Mouse (Mus musculus) hindbrain, embryonic 16.5 days (tissue): ENCODE measurements at regions not wholly inside any gene's neighbourhood (a gene's known extent, or its start where the extent isn't known, plus 50 kb on each side); places are given as distances from the start of the nearest gene placed in this dataset.

ENCODE experiments used
- ATAC-seq: fragments of 200-750 bp; cut with Nextera tagmentation; 2 replicates; pipeline ENCODE4 v1.8.0; 2017; ENCODE audit warnings: moderate TSS enrichment, moderate library complexity
- H3K27ac ChIP-seq: fragments of 300-500 bp; sonication (generic); 2 replicates; pipeline ENCODE4 v1.5.1; 2014; ENCODE audit warnings: low read depth, mild to moderate bottlenecking, control low read depth, low read length, moderate library complexity
- H3K27me3 ChIP-seq: fragments of 300-500 bp; sonication (generic); replicated peaks from 2 replicates; pipeline ENCODE4 v1.6.1; 2014; ENCODE audit warnings: low read length; ENCODE audit not compliant: control insufficient read depth, insufficient read depth
- H3K36me3 ChIP-seq: fragments of 300-500 bp; sonication (generic); 2 replicates; pipeline ENCODE4 v1.6.1; 2014; ENCODE audit warnings: mild to moderate bottlenecking, low read length, moderate library complexity, mixed read lengths; ENCODE audit not compliant: control insufficient read depth, insufficient read depth
- H3K4me1 ChIP-seq: fragments of 300-500 bp; sonication (generic); 2 replicates; pipeline ENCODE4 v1.6.1; 2014; ENCODE audit warnings: low read depth, low read length; ENCODE audit not compliant: control insufficient read depth, insufficient read depth
- H3K4me2 ChIP-seq: fragments of 300-500 bp; sonication (generic); 2 replicates; pipeline ENCODE4 v1.6.1; 2014; ENCODE audit warnings: mild to moderate bottlenecking, low read length, control low read depth, moderate library complexity
- H3K4me3 ChIP-seq: fragments of 300-500 bp; sonication (generic); 2 replicates; pipeline ENCODE4 v1.5.1; 2014; ENCODE audit warnings: mild to moderate bottlenecking, low read length, control low read depth, moderate library complexity
- H3K9ac ChIP-seq: fragments of 300-500 bp; sonication (generic); 2 replicates; pipeline ENCODE4 v1.6.1; 2014; ENCODE audit warnings: low read depth, mild to moderate bottlenecking, control low read depth, low read length, moderate library complexity
- H3K9me3 ChIP-seq: fragments of 300-500 bp; sonication (generic); 2 replicates; pipeline ENCODE4 v1.6.1; 2014; ENCODE audit warnings: mild to moderate bottlenecking, low read length, moderate library complexity; ENCODE audit not compliant: control insufficient read depth
- WGBS: fragments of 180-500 bp; shearing (Covaris S2); extraction: QIAGEN DNeasy Blood & Tissue Kit; methylation state at CpG from one replicate; pipeline ENCODE4 v1.1.7; 2014; 5-methylcytosine and 5-hydroxymethylcytosine counted together

DNA sequence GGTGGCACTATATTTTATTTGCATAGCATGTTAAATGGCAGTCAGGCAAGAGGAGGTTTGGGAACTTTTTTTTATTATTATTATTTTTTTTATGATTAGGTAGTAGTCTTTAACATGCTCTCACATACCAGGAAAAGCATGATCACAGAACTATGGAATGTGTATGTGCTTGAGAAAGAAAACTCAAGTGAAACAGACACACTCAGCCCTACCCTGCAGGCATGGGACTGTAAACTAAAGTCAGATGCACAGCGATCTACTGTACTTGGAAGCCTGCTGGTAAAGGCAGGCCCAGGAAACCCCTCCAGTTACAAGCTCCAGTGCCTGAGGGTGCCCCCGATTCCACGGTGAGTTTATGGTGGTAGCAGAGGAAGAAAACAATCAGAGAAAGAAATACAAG is 243.6 kb downstream of the Sp3 start:
- peaks cover 4% of the 10 kb centered on the region for H3K4me1 ChIP-seq
- H3K36me3 ChIP-seq, result no peaks in the 10 kb centered on the region
- no peaks in the 10 kb centered on the region for H3K9me3 ChIP-seq
- no peak overlapping the region for H3K4me2 ChIP-seq
- H3K9ac ChIP-seq, result no peak overlapping the region
- 88% methylated on average over 3 of the region's 3 CpGs for WGBS
- ATAC-seq, result no peak
- no peaks in the 10 kb centered on the region; the same call in 1 of the 2 replicates for H3K27me3 ChIP-seq
- no peak overlapping the region for H3K27ac ChIP-seq
- no peak overlapping the region for H3K4me3 ChIP-seq

DNA sequence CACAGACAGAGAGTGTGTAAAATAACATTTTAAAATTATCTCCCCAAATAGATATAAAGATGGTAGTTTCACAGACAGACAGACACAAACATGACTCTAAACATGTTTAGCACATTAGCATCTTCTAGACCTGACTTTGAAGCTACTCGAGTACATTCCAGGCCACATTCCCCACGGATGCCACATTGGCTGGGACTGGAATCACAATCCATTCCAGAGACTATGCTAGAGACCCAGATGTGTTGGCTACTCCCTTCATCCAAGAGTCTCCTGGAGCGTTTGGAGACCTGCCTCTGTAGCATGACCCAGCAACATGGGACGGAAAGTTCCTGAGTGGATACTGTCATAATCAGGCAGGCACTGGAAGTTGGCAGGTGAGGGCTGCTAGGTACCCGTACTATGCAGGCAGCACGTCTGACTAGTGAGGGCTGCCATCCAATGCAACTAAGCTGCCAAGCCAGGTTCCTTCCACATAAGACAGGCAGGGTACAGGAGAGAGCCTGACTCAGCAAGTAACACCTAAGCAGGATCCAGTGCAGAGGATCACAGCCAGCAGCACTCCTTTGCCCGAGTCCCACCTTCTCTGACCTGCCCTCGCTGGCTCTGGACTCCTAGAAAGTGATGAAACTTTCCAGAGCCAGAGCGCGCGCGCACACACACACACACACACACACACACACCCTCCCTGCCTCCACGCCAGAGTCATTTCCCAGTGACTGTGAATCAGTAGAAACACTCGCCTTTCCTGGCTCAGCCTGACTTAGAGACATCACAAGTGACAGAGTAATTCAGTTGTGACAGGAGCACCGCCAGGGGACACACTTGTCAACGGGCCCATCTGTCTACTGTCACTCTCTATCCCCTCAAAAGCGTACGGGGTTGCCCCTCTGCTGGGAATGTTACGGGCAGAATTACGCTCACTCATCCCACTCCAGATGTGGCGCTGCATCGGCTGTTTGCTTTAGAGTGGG is 239.6 kb downstream of the Sp3 start:
- peak; percentile 81 for ATAC-seq
- H3K36me3 ChIP-seq, result no peaks in the 10 kb centered on the region
- no peaks in the 10 kb centered on the region; the same call in 1 of the 2 replicates for H3K27me3 ChIP-seq
- H3K4me2 ChIP-seq, result peak overlapping the region; percentile 10
- H3K4me1 ChIP-seq, result peaks cover 4% of the 10 kb centered on the region
- H3K27ac ChIP-seq, result no peak overlapping the region
- WGBS, result 53% methylated on average over 22 of the region's 22 CpGs
- H3K9me3 ChIP-seq, result no peaks in the 10 kb centered on the region
- H3K9ac ChIP-seq, result no peak overlapping the region
- H3K4me3 ChIP-seq, result no peak overlapping the region

DNA sequence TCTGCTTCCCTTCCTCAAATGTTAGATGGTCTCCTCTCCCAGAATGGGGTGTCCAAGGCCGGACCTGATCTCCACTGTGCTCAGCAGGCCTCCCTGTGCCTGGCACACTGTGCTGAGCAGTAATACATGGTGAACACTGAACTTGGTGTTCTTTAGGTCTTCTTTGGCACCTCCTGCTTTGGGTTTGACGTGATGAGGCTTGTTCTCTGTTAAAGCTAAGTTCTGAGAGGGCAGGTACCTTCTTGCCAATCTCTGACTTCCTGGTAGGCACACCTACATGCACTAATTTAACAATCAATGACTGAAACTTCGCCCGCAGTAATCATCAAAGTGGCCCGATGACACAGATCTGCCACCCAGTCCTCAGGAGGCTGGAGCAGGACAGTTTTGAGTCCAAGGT is 238.5 kb downstream of the Sp3 start:
- ATAC-seq, result no peak
- no peak overlapping the region for H3K27ac ChIP-seq

DNA sequence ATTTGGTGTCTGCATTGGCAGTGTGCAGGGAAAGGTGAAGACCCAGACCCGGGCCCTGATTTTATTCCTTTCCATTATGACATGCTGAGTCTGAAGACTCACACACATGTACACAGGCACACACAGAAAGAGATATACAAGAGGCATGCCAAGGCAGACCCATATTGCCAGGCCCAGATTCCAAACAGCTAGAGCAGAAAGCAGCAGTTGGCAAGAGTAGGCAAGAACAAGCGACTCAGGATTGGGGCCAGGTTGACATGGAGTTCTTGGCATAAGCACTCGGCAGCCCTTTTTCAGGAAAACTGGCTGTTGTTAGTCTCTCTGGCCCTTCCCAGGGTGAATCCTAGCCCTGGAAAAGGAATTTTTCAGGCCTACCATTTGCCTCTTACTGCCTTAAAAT is 236.6 kb downstream of the Sp3 start:
- no peak overlapping the region for H3K4me3 ChIP-seq
- peak; percentile 71; the same call in 1 of the 2 replicates for ATAC-seq
- H3K36me3 ChIP-seq, result no peaks in the 10 kb centered on the region
- H3K4me2 ChIP-seq, result no peak overlapping the region
- peaks cover 8% of the 10 kb centered on the region for H3K4me1 ChIP-seq
- no peaks in the 10 kb centered on the region for H3K9me3 ChIP-seq
- 66% methylated on average over 3 of the region's 3 CpGs for WGBS
- no peaks in the 10 kb centered on the region; the same call in 1 of the 2 replicates for H3K27me3 ChIP-seq
- no peak overlapping the region for H3K27ac ChIP-seq
- no peak overlapping the region for H3K9ac ChIP-seq

More for the DNA sequence above, 238.5 kb downstream of the Sp3 start:
- Histone ChIP-seq H3K9ac (no peak overlapping the region), H3K27me3 (no peaks in the 10 kb centered on the region; the same call in 1 of the 2 replicates), H3K4me3 (no peak overlapping the region), H3K4me2 (no peak overlapping the region), H3K9me3 (no peaks in the 10 kb centered on the region), H3K36me3 (no peaks in the 10 kb centered on the region), H3K4me1 (peaks cover 8% of the 10 kb centered on the region)
- 93% methylated on average over 5 of the region's 5 CpGs for WGBS

DNA sequence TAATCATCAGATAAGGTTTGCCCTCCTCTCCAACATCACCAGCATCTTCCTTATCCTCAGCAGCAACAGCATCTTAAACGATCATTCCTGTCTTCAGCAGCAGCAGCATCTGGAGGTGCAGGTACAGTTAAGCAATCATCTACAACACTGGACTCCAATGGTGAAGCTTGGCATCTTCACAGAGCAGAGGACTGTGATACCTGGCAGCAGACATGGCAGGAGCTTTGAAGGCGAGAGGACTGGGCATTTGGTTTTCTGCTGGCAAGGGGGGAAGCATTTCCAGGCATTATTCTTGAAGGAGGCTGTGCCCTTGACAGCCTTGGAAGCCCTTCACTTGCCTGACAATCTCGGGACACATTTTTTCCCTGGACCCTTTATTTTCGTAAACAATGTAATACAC is 235.3 kb downstream of the Sp3 start:
- H3K27me3 ChIP-seq, result no peaks in the 10 kb centered on the region
- ATAC-seq, result no peak
- H3K4me1 ChIP-seq, result peaks cover 8% of the 10 kb centered on the region
- no peak overlapping the region for H3K4me2 ChIP-seq
- WGBS, result 70% methylated on average over 4 of the region's 4 CpGs
- no peak overlapping the region for H3K27ac ChIP-seq
- no peaks in the 10 kb centered on the region for H3K36me3 ChIP-seq
- no peaks in the 10 kb centered on the region for H3K9me3 ChIP-seq
- H3K4me3 ChIP-seq, result no peak overlapping the region
- H3K9ac ChIP-seq, result no peak overlapping the region

DNA sequence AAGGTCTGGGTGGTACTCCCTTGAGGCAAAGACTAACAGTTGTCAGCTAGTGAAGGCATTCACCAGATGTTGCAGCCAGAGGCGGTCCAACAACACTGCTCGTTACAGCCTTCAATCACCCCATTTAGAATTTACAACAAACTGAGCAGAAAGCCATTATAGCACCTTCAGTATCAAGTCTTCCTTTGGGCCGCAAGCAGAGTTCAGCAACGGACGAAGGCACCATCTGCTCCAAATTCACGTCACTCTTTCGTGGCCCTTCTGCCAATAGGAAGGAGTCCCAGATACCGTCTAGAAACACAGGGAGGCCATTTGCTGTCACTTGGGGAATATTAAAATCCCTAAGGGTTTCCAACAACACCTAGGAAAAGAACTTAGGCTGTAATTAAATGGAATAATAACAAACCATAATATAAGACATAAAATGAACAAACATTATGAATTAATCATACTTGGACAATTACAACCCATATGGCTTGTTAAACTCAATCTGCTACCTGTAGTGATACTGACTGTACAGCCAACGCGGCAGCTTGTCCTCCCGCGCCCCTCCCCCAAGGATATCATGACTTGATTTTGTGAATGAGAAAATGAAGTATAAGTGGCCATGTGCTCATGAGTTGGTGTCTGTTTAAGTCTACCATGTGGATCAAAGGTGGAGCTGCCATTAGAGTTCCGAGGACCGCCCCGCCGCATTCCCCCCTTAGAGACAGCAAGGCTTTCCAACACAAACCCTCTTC is 233.6 kb downstream of the Sp3 start:
- Histone ChIP-seq H3K4me1 (peaks cover 4% of the 10 kb centered on the region; the same call in 1 of the 2 replicates), H3K27ac (no peak overlapping the region), H3K36me3 (no peaks in the 10 kb centered on the region), H3K27me3 (no peaks in the 10 kb centered on the region), H3K4me3 (no peak overlapping the region), H3K9ac (no peak overlapping the region), H3K4me2 (no peak overlapping the region), H3K9me3 (no peaks in the 10 kb centered on the region)
- 67% methylated on average over 16 of the region's 16 CpGs for WGBS
- no peak for ATAC-seq

DNA sequence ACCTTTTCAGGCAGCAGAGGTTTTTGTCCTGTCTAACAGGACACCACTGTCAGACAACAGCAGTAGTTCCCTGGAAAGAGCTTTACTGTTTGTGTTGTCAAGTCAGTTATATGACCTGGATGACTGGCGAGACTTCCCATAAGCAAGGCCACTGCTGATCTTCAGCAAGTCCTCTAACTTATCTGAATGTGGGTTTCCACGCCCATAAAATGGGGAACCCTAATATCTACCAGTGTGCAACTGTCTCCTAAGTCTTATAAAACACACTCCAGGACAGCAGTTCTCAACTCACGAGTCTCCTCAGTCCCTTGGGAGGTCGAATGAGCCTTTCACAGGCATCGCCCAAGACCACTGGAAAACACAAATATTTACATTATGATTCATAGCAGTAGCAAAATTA is 232.9 kb downstream of the Sp3 start:
- no peak overlapping the region for H3K9ac ChIP-seq
- ATAC-seq, result no peak
- no peak overlapping the region for H3K4me2 ChIP-seq
- no peak overlapping the region for H3K27ac ChIP-seq
- no peaks in the 10 kb centered on the region for H3K36me3 ChIP-seq
- H3K4me3 ChIP-seq, result no peak overlapping the region
- no peaks in the 10 kb centered on the region for H3K9me3 ChIP-seq
- WGBS, result 87% methylated on average over 5 of the region's 5 CpGs
- peaks cover 4% of the 10 kb centered on the region; the same call in 1 of the 2 replicates for H3K4me1 ChIP-seq
- no peaks in the 10 kb centered on the region for H3K27me3 ChIP-seq

DNA sequence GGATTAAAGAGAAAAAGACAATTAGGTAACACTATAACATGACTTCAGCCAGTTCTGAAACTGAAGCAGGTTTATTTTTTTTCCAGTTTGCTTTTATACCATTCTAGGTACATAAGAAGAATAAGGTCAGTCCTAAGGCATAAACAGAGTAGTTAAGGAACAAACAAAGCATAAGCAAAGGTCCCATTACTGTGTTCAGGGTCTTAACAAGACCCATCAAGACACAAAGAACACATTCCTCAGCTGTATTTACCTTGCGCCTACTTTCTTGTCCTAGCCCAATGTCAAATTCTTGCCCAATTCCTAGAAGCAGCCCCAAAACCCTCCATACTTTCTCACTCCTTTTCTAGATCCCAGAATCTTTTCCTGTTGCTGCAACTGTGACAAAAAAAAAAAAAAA is 230.8 kb downstream of the Sp3 start:
- ATAC-seq, result no peak
- Histone ChIP-seq H3K27me3 (no peaks in the 10 kb centered on the region), H3K36me3 (no peaks in the 10 kb centered on the region), H3K4me3 (no peak overlapping the region), H3K27ac (no peak overlapping the region), H3K4me2 (no peak overlapping the region), H3K4me1 (peaks cover 4% of the 10 kb centered on the region; the same call in 1 of the 2 replicates), H3K9me3 (no peaks in the 10 kb centered on the region), H3K9ac (no peak overlapping the region)
- 97% methylated on average over 1 of the region's 1 CpGs for WGBS

DNA sequence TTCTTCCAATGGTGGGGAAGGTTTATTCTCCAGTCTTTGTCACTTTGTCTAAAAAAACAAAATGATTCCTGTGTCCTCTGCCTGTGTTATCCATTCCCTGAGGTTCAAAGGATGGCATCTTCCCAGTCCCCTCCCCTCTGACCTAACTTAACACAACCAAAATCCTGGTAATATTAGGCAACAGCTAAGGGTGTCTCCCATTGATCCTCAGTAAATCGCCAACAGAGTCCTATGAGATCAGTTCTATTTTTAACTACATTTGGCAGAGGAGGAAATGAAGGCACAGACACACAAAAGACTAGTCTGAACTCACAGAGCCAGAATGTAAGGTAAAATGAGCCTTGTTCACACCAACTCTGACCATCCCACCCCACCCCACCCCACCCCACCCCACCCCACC is 228.8 kb downstream of the Sp3 start:
- 60% methylated on average over 1 of the region's 1 CpGs for WGBS
- ATAC-seq, result no peak

More for the DNA sequence above, 228.8 kb downstream of the Sp3 start:
- no peak overlapping the region for H3K4me2 ChIP-seq
- H3K27ac ChIP-seq, result no peak overlapping the region
- H3K9me3 ChIP-seq, result no peaks in the 10 kb centered on the region
- H3K4me3 ChIP-seq, result no peak overlapping the region
- H3K36me3 ChIP-seq, result no peaks in the 10 kb centered on the region
- H3K9ac ChIP-seq, result no peak overlapping the region
- H3K27me3 ChIP-seq, result no peaks in the 10 kb centered on the region
- peaks cover 1% of the 10 kb centered on the region; the same call in 1 of the 2 replicates for H3K4me1 ChIP-seq
